46 mouse cellular contexts compared by ENCODE assay signal in the genomic region with DNA sequence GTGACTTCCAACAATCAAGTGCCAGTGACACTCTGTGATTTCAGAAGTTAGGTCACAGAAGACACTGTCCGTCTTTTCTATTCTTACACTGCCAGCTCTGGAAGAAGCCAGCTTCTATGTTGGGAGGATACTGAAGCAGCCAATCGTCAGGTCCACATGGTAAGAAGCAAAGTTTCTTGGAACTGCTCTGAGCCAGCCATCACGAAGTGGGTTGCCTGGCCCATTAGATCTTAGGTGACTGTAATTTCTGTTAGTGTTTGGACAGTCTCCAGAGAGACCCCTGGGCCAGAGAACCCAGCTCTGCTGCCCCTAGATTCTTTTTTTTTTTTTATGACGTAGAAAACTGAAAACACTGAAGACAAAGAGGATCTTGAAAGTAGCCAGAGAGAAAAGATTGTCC. TPM values are rescaled to one million over a fixed set of nuclear protein-coding genes. Genes with fewer than 3 reads are reported as not detected.
"Had no signal": no experiment of that assay in that cellular context is flagged by ENCODE, and none has a peak within 500 bp of the region (broad histone marks: within the 10 kb centered on the region; RNA-seq: fewer than 3 reads in every experiment).

No protein-coding gene starts in this region.

- H3K9ac ChIP-seq: limb, embryonic 12.5 days; limb, embryonic 13.5 days; limb, embryonic 15.5 days; liver, embryonic 12.5 days; liver, embryonic 13.5 days; liver, embryonic 14.5 days; liver, embryonic 15.5 days; liver, postnatal 0 days; lung, embryonic 14.5 days; lung, embryonic 15.5 days; midbrain, embryonic 12.5 days; midbrain, embryonic 13.5 days; midbrain, embryonic 15.5 days; neural tube, embryonic 12.5 days had no signal

- H3K4me1 ChIP-seq: limb, embryonic 15.5 days; liver, embryonic 12.5 days; liver, embryonic 13.5 days; liver, embryonic 15.5 days; lung, embryonic 15.5 days; megakaryocyte, embryonic 14.5 days had no signal

- H3K36me3 ChIP-seq: limb, embryonic 10.5 days; limb, embryonic 12.5 days; limb, embryonic 13.5 days; limb, embryonic 15.5 days; liver, embryonic 12.5 days; liver, embryonic 13.5 days; liver, embryonic 15.5 days; lung, embryonic 15.5 days; midbrain, embryonic 10.5 days; midbrain, embryonic 12.5 days; midbrain, embryonic 13.5 days; midbrain, embryonic 15.5 days; neural tube, embryonic 12.5 days had no signal

- DNase-seq: left cerebral cortex, postnatal 4 days; liver; liver, embryonic 13.5 days; liver, postnatal 0 days; lung, adult 18-20 months; lung, adult 2 months; lung, embryonic 14.5 days; lung, postnatal 10 days; lung, postnatal 14 days; lung, postnatal 36 days; lung, postnatal 4 days had no signal

- H3K27me3 ChIP-seq: limb, embryonic 12.5 days; limb, embryonic 13.5 days; limb, embryonic 15.5 days; liver, embryonic 12.5 days; liver, embryonic 13.5 days; liver, embryonic 15.5 days; lung, embryonic 15.5 days; midbrain, embryonic 12.5 days; midbrain, embryonic 13.5 days; midbrain, embryonic 15.5 days; neural tube, embryonic 12.5 days had no signal

- H3K4me3 ChIP-seq: limb, embryonic 10.5 days; limb, embryonic 12.5 days; limb, embryonic 13.5 days; limb, embryonic 15.5 days; liver, embryonic 12.5 days; liver, embryonic 13.5 days; liver, embryonic 15.5 days; lung, embryonic 15.5 days; megakaryocyte, embryonic 14.5 days; midbrain, embryonic 10.5 days; midbrain, embryonic 12.5 days; midbrain, embryonic 13.5 days; midbrain, embryonic 15.5 days; myocyte; neural tube, embryonic 12.5 days had no signal

- H3K9me3 ChIP-seq: limb, embryonic 10.5 days; limb, embryonic 12.5 days; limb, embryonic 13.5 days; limb, embryonic 15.5 days; liver, embryonic 12.5 days; liver, embryonic 13.5 days; liver, embryonic 15.5 days; lung, embryonic 15.5 days; megakaryocyte, embryonic 14.5 days; midbrain, embryonic 10.5 days; midbrain, embryonic 12.5 days; midbrain, embryonic 13.5 days; midbrain, embryonic 15.5 days; neural tube, embryonic 12.5 days had no signal

- H3K27ac ChIP-seq: limb, embryonic 10.5 days; limb, embryonic 12.5 days; limb, embryonic 13.5 days; limb, embryonic 15.5 days; liver, embryonic 12.5 days; liver, embryonic 13.5 days; liver, embryonic 14.5 days; liver, embryonic 15.5 days; lung, embryonic 15.5 days; macrophage; midbrain, embryonic 10.5 days; midbrain, embryonic 12.5 days; midbrain, embryonic 13.5 days; midbrain, embryonic 15.5 days; neural tube, embryonic 12.5 days had no signal

- ATAC-seq: liver, embryonic 12.5 days; liver, postnatal 0 days; lung, postnatal 0 days; midbrain, embryonic 13.5 days; midbrain, embryonic 15.5 days; midbrain, embryonic 16.5 days had no signal

- H3K4me2 ChIP-seq: limb, embryonic 12.5 days; limb, embryonic 13.5 days; limb, embryonic 15.5 days; liver, embryonic 11.5 days; liver, embryonic 12.5 days; liver, embryonic 13.5 days; liver, embryonic 15.5 days; lung, embryonic 14.5 days; lung, embryonic 15.5 days; midbrain, embryonic 12.5 days; midbrain, embryonic 13.5 days; midbrain, embryonic 15.5 days; neural tube, embryonic 12.5 days had no signal

RNA-seq across cellular contexts. Expression of a gene that starts 30.9 kb away (rescaled TPM):
- total RNA-seq: left cerebral cortex, adult 8-10 months; left cerebral cortex, postnatal 10 days; left cerebral cortex, postnatal 14 days; left cerebral cortex, postnatal 25 days; left cerebral cortex, postnatal 36 days; left cerebral cortex, postnatal 4 days; liver, adult 2 months; megakaryocyte progenitor cell, adult 5-6 weeks; megakaryocyte, adult 5-6 weeks; megakaryocyte-erythroid progenitor cell, adult 5-6 weeks; midbrain, postnatal 0 days; monocyte, adult 5-6 weeks had no signal
- polyA plus RNA-seq: limb, embryonic 10.5 days; limb, embryonic 11.5 days; limb, embryonic 12.5 days; limb, embryonic 13.5 days; limb, embryonic 14.5 days; limb, embryonic 15.5 days; liver, adult 2 months; liver, embryonic 11.5 days; liver, embryonic 12.5 days; liver, embryonic 13.5 days; liver, embryonic 14.5 days; liver, embryonic 15.5 days; liver, embryonic 16.5 days; liver, postnatal 0 days; lung, adult 2 months; lung, embryonic 14.5 days; lung, embryonic 15.5 days; lung, embryonic 16.5 days; lung, postnatal 0 days; macrophage; midbrain, embryonic 10.5 days; midbrain, embryonic 12.5 days; midbrain, embryonic 13.5 days; midbrain, embryonic 15.5 days; midbrain, embryonic 16.5 days; midbrain, postnatal 0 days; myocyte; neural tube, embryonic 11.5 days; neural tube, embryonic 12.5 days had no signal

RNA-seq across cellular contexts. Expression of a gene that starts 44.6 kb away (rescaled TPM):
- total RNA-seq: megakaryocyte-erythroid progenitor cell, adult 5-6 weeks had no signal
